Comparison of ENCODE assay signal across 9 mouse cellular contexts in the genomic region with DNA sequence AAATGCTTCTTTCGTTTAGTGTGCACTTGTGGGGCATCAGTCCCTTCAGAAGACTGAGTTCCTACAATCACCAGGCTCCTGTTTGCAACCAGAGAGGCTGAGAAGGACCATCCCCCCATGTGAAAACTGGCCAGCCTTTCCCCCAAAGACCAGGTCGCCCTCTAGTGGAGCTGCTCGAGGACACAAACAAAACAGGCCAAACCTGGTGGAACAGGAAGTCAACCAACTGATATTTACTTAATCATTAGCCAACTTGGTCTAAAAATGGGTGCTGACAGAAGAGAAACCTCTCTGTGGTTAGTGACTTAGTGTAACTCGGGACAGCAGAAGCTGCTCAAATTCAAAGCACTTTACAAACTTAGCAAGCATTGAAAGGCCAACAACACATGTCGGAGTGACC. TPM values are rescaled to one million over a fixed set of nuclear protein-coding genes. Genes with fewer than 3 reads are reported as not detected.
DNase-seq lines count a peak whose midpoint lies in the region; ATAC-seq lines count a peak whose summit lies in the region.
"Had no signal": no experiment of that assay in that cellular context is flagged by ENCODE, and none has a peak within 500 bp of the region (broad histone marks: within the 10 kb centered on the region; RNA-seq: fewer than 3 reads in every experiment).

No protein-coding gene starts in this region.

- H3K36me3 ChIP-seq in kidney, embryonic 16.5 days (ENCODE audit: insufficient read depth, low read length): no peaks in the 10 kb centered on the region
- H3K36me3 ChIP-seq in liver, embryonic 13.5 days: 0 out of 2 replicates have a peak, but pooled peaks cover 3% of the 10 kb centered on the region
- H3K36me3 ChIP-seq: embryonic facial prominence, embryonic 15.5 days had no signal

- H3K4me3 ChIP-seq in kidney, embryonic 16.5 days (ENCODE audit: low read length): no peak overlapping the region
- H3K4me3 ChIP-seq in liver, embryonic 13.5 days (replicated peaks): no peak overlapping the region
- H3K4me3 ChIP-seq: embryonic facial prominence, embryonic 15.5 days had no signal

- peaks cover 18% of the 10 kb centered on the region for H3K4me1 ChIP-seq in kidney, embryonic 16.5 days (ENCODE audit: insufficient read depth, low read length)
- peaks cover 62% of the 10 kb centered on the region for H3K4me1 ChIP-seq in liver, embryonic 13.5 days (replicated peaks)

- peak; percentile 45 for DNase-seq in left cerebral cortex, adult 11 months (ENCODE audit: low spot score)
- no peak for DNase-seq in left cerebral cortex, adult 8-10 months (ENCODE audit: low spot score in 2 of 2)
- DNase-seq in c-Kit-negative CD71-positive TER-119-positive erythroid progenitor cells, embryonic 14.5 days (ENCODE audit: low read depth, low spot score): peak; percentile 59
- DNase-seq in gastrocnemius, postnatal 10 days: peak; percentile 77
- DNase-seq in liver, embryonic 13.5 days: peak; percentile 64
- peak; percentile 48 for DNase-seq in ovary, postnatal 10 days (ENCODE audit: low spot score)
- DNase-seq in thymus, postnatal 0 days (ENCODE audit: low spot score): peak; percentile 49

- peak overlapping the region; percentile 85 for H3K27ac ChIP-seq in kidney, embryonic 16.5 days (ENCODE audit: low read length)
- H3K27ac ChIP-seq in liver, embryonic 13.5 days: peak overlapping the region; percentile 99
- H3K27ac ChIP-seq: embryonic facial prominence, embryonic 15.5 days had no signal

- no peak for ATAC-seq in kidney, embryonic 16.5 days (ENCODE audit: low FRiP score, low TSS enrichment)
- no peak for ATAC-seq in liver, embryonic 13.5 days (ENCODE audit: low read depth)

- no peaks in the 10 kb centered on the region for H3K9me3 ChIP-seq in kidney, embryonic 16.5 days (ENCODE audit: low read length)
- H3K9me3 ChIP-seq in liver, embryonic 13.5 days (replicated peaks): no peaks in the 10 kb centered on the region
- H3K9me3 ChIP-seq: embryonic facial prominence, embryonic 15.5 days had no signal

- whole genome bisulfite sequencing in kidney, embryonic 16.5 days: 24% methylated on average over 5 of the region's 5 CpGs
- WGBS in liver, embryonic 13.5 days (ENCODE audit: insufficient replicate concordance): 16% methylated on average over 5 of the region's 5 CpGs

- no peak overlapping the region for H3K4me2 ChIP-seq in kidney, embryonic 16.5 days (replicated peaks; ENCODE audit: low read depth, low read length)
- H3K4me2 ChIP-seq in liver, embryonic 13.5 days: no peak overlapping the region
- H3K4me2 ChIP-seq: embryonic facial prominence, embryonic 15.5 days had no signal

- H3K27me3 ChIP-seq in kidney, embryonic 16.5 days (ENCODE audit: insufficient read depth, low read length): no peaks in the 10 kb centered on the region
- H3K27me3 ChIP-seq in liver, embryonic 13.5 days: no peaks in the 10 kb centered on the region
- H3K27me3 ChIP-seq: embryonic facial prominence, embryonic 15.5 days had no signal

- H3K9ac ChIP-seq in kidney, embryonic 16.5 days (replicated peaks; ENCODE audit: low read length): no peak overlapping the region
- H3K9ac ChIP-seq in liver, embryonic 13.5 days: peak overlapping the region; percentile 38
- H3K9ac ChIP-seq: embryonic facial prominence, embryonic 15.5 days had no signal

RNA-seq across cellular contexts. Expression of a gene that starts 2.8 kb away (rescaled TPM):
- total RNA-seq in left cerebral cortex, adult 8-10 months (2022): 10 to 100 TPM; 83.5 to 91.6 (median 85.1) TPM
- total RNA-seq in gastrocnemius, postnatal 10 days (2021): 10 to 100 TPM; 61.1 to 61.2 TPM
- 117 TPM in 2 replicates for polyA plus RNA-seq in kidney, embryonic 16.5 days (2015; fragmentation: Nextera tagmentation; extraction: Ambion mirVana)
- polyA plus RNA-seq in liver, embryonic 13.5 days (2015; fragmentation: Nextera tagmentation; extraction: Ambion mirVana): 48.9 and 59.1 TPM in 2 replicates
- polyA plus RNA-seq in thymus, postnatal 0 days (2015; fragmentation: Nextera tagmentation; extraction: Ambion mirVana): 50.3 and 55.9 TPM in 2 replicates

RNA-seq across cellular contexts. Expression of a gene that starts 3.2 kb away (rescaled TPM):
- under 1 TPM in 2 of 4 experiments, not detected in 2; 0.84 to 0.98 TPM for total RNA-seq in left cerebral cortex, adult 8-10 months (2022)
- not detected for total RNA-seq in gastrocnemius, postnatal 10 days (2021)
- 1.2 and 1.6 TPM in 2 replicates for polyA plus RNA-seq in kidney, embryonic 16.5 days (2015; fragmentation: Nextera tagmentation; extraction: Ambion mirVana)
- 1.6 and 1.8 TPM in 2 replicates for polyA plus RNA-seq in liver, embryonic 13.5 days (2015; fragmentation: Nextera tagmentation; extraction: Ambion mirVana)
- 2.1 and 3.2 TPM in 2 replicates for polyA plus RNA-seq in thymus, postnatal 0 days (2015; fragmentation: Nextera tagmentation; extraction: Ambion mirVana)

RNA-seq across cellular contexts. Expression of a gene that starts 16.9 kb away (rescaled TPM):
- 10 to 100 TPM; 25.2 to 29.7 (median 27.7) TPM for total RNA-seq in left cerebral cortex, adult 8-10 months (2022)
- total RNA-seq in gastrocnemius, postnatal 10 days (2021): 10 to 100 TPM; 15.0 to 21.4 TPM
- polyA plus RNA-seq in kidney, embryonic 16.5 days (2015; fragmentation: Nextera tagmentation; extraction: Ambion mirVana): 64.2 and 66.0 TPM in 2 replicates
- polyA plus RNA-seq in liver, embryonic 13.5 days (2015; fragmentation: Nextera tagmentation; extraction: Ambion mirVana): 32.2 and 34.5 TPM in 2 replicates
- polyA plus RNA-seq in thymus, postnatal 0 days (2015; fragmentation: Nextera tagmentation; extraction: Ambion mirVana): 4.7 and 5.6 TPM in 2 replicates

RNA-seq across cellular contexts. Expression of a gene that starts 18.4 kb away (rescaled TPM):
- total RNA-seq in left cerebral cortex, adult 8-10 months (2022): not detected
- 100 to 1,000 TPM; 403 to 446 TPM for total RNA-seq in gastrocnemius, postnatal 10 days (2021)
- 4.5 and 4.6 TPM in 2 replicates for polyA plus RNA-seq in kidney, embryonic 16.5 days (2015; fragmentation: Nextera tagmentation; extraction: Ambion mirVana)
- polyA plus RNA-seq in liver, embryonic 13.5 days (2015; fragmentation: Nextera tagmentation; extraction: Ambion mirVana): 0.51 and 0.53 TPM in 2 replicates
- 0.26 and 0.33 TPM in 2 replicates for polyA plus RNA-seq in thymus, postnatal 0 days (2015; fragmentation: Nextera tagmentation; extraction: Ambion mirVana)

RNA-seq across cellular contexts. Expression of a gene that starts 20.9 kb away (rescaled TPM):
- 10 to 100 TPM; 53.6 to 63.7 (median 58.8) TPM for total RNA-seq in left cerebral cortex, adult 8-10 months (2022)
- 10 to 100 TPM; 56.3 to 58.7 TPM for total RNA-seq in gastrocnemius, postnatal 10 days (2021)
- polyA plus RNA-seq in kidney, embryonic 16.5 days (2015; fragmentation: Nextera tagmentation; extraction: Ambion mirVana): 156 and 168 TPM in 2 replicates
- polyA plus RNA-seq in liver, embryonic 13.5 days (2015; fragmentation: Nextera tagmentation; extraction: Ambion mirVana): 103 and 111 TPM in 2 replicates
- 281 and 294 TPM in 2 replicates for polyA plus RNA-seq in thymus, postnatal 0 days (2015; fragmentation: Nextera tagmentation; extraction: Ambion mirVana)

Comparison
In these comparisons a context has a peak if more than half of its experiments do, and no peak if none do; other contexts are left out.
1. DNase-seq: peak in left cerebral cortex, adult 11 months (single experiment), c-Kit-negative CD71-positive TER-119-positive erythroid progenitor cells, embryonic 14.5 days (single experiment), gastrocnemius, postnatal 10 days (single experiment), liver, embryonic 13.5 days (single experiment), ovary, postnatal 10 days (single experiment) and thymus, postnatal 0 days (single experiment); none in left cerebral cortex, adult 8-10 months (0 of 2).